Mouse (Mus musculus) spleen, adult 2 months (tissue): ENCODE measurements around the gene Spaca5. TPM values are rescaled to one million over a fixed set of nuclear protein-coding genes. Genes with fewer than 3 reads are reported as not detected.

Experiments
- DNase-seq, 2 experiments: peaks; one replicate each; pipeline versions ENCODE4 v3.0.0 to v3.0.0-alpha.2; 2012 to 2021; ENCODE audit warnings: low spot score in 2 of 2, low read depth in 1 of 2
- H3K27ac ChIP-seq: fragments of 200-500 bp; 2 replicates; pipeline ENCODE4 v1.5.1; 2012; ENCODE audit warnings: low read length, inconsistent platforms; ENCODE audit not compliant: insufficient read depth
- H3K27me3 ChIP-seq: fragments of 200-500 bp; 2 replicates; pipeline ENCODE4 v1.6.1; 2012; ENCODE audit warnings: mild to moderate bottlenecking, moderate library complexity, low read length, inconsistent platforms; ENCODE audit not compliant: control insufficient read depth, insufficient read depth
- H3K36me3 ChIP-seq: fragments of 200-500 bp; 2 replicates; pipeline ENCODE4 v1.6.1; 2012; ENCODE audit warnings: mild to moderate bottlenecking, low read length, inconsistent platforms; ENCODE audit not compliant: control insufficient read depth, insufficient read depth
- H3K4me1 ChIP-seq: fragments of 200-500 bp; 2 replicates; pipeline ENCODE4 v1.6.1; 2011; ENCODE audit warnings: inconsistent platforms; ENCODE audit not compliant: control insufficient read depth, insufficient read depth, insufficient read length
- H3K4me3 ChIP-seq: fragments of 200-500 bp; 2 replicates; pipeline ENCODE4 v1.5.1; 2011; ENCODE audit warnings: mild to moderate bottlenecking, inconsistent platforms; ENCODE audit not compliant: insufficient read depth, insufficient read length; ENCODE audit errors: extremely low read depth
- POLR2A ChIP-seq: fragments of 200-500 bp; IDR thresholded peaks from 2 replicates; pipeline ENCODE4 v1.6.1; 2011; ENCODE audit warnings: low read depth, low read length, inconsistent platforms
- WGBS: fragments of 180-500 bp; shearing (Covaris S2); methylation state at CpG from one replicate; pipeline ENCODE4 v1.1.7; 2018; 5-methylcytosine and 5-hydroxymethylcytosine counted together
- polyA plus RNA-seq: library from polyadenylated mRNA; depleted of rRNA; stranded (reverse); fragments of >200 nt; gene quantifications from 2 replicates; pipeline ENCODE4 v1.2.3, GENCODE M21; 2012; rRNA removed

Gene Spaca5
- polyA plus RNA-seq, 1 experiment: not detected

DNA sequence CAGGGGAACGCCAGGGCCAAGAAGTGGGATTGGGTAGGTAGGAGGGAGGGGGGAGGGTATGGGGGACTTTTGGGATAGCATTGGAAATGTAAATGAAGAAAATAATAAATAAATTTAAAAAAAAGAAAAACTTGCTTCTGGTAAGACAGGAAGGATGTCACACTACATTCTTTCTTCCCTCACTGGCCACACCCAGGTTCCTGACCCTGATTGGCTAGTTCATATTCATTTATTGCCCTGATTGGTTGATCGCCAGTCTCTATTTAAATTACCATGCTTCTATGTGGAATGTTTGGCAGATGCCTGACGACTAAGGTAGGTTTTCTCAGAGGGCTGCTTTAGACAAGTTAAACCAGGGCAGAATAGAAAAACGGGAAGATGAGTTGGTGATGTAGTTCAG, 47.3 kb downstream of the Spaca5 start, which contains the start of gene Ssxa1:
Gene Ssxa1, plus strand, starts transcription at position 301 of the 400 bp plus-strand sequence.
- no peaks in the 10 kb centered on the region for H3K27me3 ChIP-seq
- H3K27ac ChIP-seq: no peak within 1 kb of the TSS
- no peaks in the 10 kb centered on the region for H3K4me1 ChIP-seq
- H3K36me3 ChIP-seq: no peaks in the 10 kb centered on the region
- DNase-seq: no peak
- TF ChIP-seq POLR2A: no peak
- WGBS: 87% methylated on average over 4 of the region's 4 CpGs
- no peak within 1 kb of the TSS for H3K4me3 ChIP-seq

Other genes with a start within 250 kb of the Spaca5 start
- gene Timp1, start 198.2 kb upstream of the Spaca5 start, polyA plus RNA-seq: 5.9 and 7.7 TPM in 2 replicates
- 0.36 and 0.52 TPM in 2 replicates for gene Syn1, start 147.4 kb upstream of the Spaca5 start, polyA plus RNA-seq
- gene Cfp, start 136.9 kb upstream of the Spaca5 start, polyA plus RNA-seq: 189 and 193 TPM in 2 replicates
- 8.4 and 10.8 TPM in 2 replicates for gene Elk1, start 117.8 kb upstream of the Spaca5 start, polyA plus RNA-seq
- gene Uxt, start 106.4 kb upstream of the Spaca5 start, polyA plus RNA-seq: 8.0 and 9.4 TPM in 2 replicates
- 0.40 and 1.1 TPM in 2 replicates for gene Zfp182, start 6.1 kb upstream of the Spaca5 start, polyA plus RNA-seq
- 0.04 and 0.12 TPM in 2 replicates for gene Zfp300, start 21.1 kb downstream of the Spaca5 start, polyA plus RNA-seq
- not detected in 2 replicates for gene Ssxa1, start 47.4 kb downstream of the Spaca5 start, polyA plus RNA-seq
- gene Gm21876, start 107.2 kb downstream of the Spaca5 start, polyA plus RNA-seq: not detected in 2 replicates